ENCODE assay signal across 17 mouse cellular contexts in genomic region chr1:165770181-165770759, GRCm38 (mm10). TPM values are rescaled to one million over a fixed set of nuclear protein-coding genes. Genes with fewer than 3 reads are reported as not detected.
DNase-seq lines count a peak whose midpoint lies in the region; ATAC-seq and TF ChIP-seq lines count a peak whose summit lies in the region.
"Had no signal": no experiment of that assay in that cellular context is flagged by ENCODE, and none has a peak within 500 bp of the region (broad histone marks: within the 10 kb centered on the region; RNA-seq: fewer than 3 reads in every experiment).

No protein-coding gene starts in this region.

- peak in 1 of 2 experiments; percentile 30 for DNase-seq in heart, adult 2 months
- no peak for DNase-seq in heart, postnatal 36 days
- no peak for DNase-seq in liver, embryonic 13.5 days
- DNase-seq in retina, embryonic 14.5 days (ENCODE audit: low spot score), result no peak
- no peak for DNase-seq in kidney, adult 9 months
- DNase-seq: cerebellum, adult 9-10 months; thymus, postnatal 14 days had no signal

- H3K4me2 ChIP-seq in liver, embryonic 13.5 days, result peak overlapping the region; percentile 89
- H3K4me2 ChIP-seq: forebrain, embryonic 13.5 days; hindbrain, embryonic 12.5 days; limb, embryonic 12.5 days had no signal

- H3K9me3 ChIP-seq in megakaryocyte, embryonic 14.5 days, result no peaks in the 10 kb centered on the region
- H3K9me3 ChIP-seq in liver, embryonic 13.5 days (replicated peaks), result no peaks in the 10 kb centered on the region
- H3K9me3 ChIP-seq: forebrain, embryonic 13.5 days; limb, embryonic 12.5 days had no signal

- peaks cover 12% of the 10 kb centered on the region for H3K36me3 ChIP-seq in heart, adult 2 months (ENCODE audit: control insufficient read depth, insufficient read depth, low read length)
- peaks cover 77% of the 10 kb centered on the region for H3K36me3 ChIP-seq in megakaryocyte, embryonic 14.5 days (replicated peaks; ENCODE audit: low read length)
- peaks cover 67% of the 10 kb centered on the region for H3K36me3 ChIP-seq in liver, embryonic 13.5 days
- H3K36me3 ChIP-seq: hindbrain, embryonic 12.5 days; midbrain, embryonic 10.5 days had no signal

- TF ChIP-seq POLR2A in heart, adult 2 months (IDR thresholded peaks at IDR 0.05; ENCODE audit: insufficient read depth, low read depth, low read length), result no peak

- H3K27ac ChIP-seq in heart, adult 2 months, result no peak overlapping the region
- H3K27ac ChIP-seq in liver, embryonic 13.5 days, result peak overlapping the region; percentile 97
- H3K27ac ChIP-seq: forebrain, embryonic 13.5 days; hindbrain, embryonic 12.5 days; kidney, postnatal 0 days; layer of hippocampus, adult 2 months; limb, embryonic 12.5 days; midbrain, embryonic 10.5 days had no signal

- H3K9ac ChIP-seq in heart, adult 2 months (ENCODE audit: low read depth, low read length), result no peak overlapping the region
- H3K9ac ChIP-seq in liver, embryonic 13.5 days, result peak overlapping the region; percentile 98
- H3K9ac ChIP-seq: forebrain, embryonic 13.5 days; hindbrain, embryonic 12.5 days; limb, embryonic 12.5 days had no signal

- no peak for ATAC-seq in megakaryocyte, adult 5-6 weeks (ENCODE audit: poor library complexity, severe bottlenecking)
- ATAC-seq in liver, embryonic 13.5 days (ENCODE audit: low read depth), result no peak
- ATAC-seq: forebrain, embryonic 13.5 days; intestine, embryonic 16.5 days had no signal

- no peak for TF ChIP-seq CTCF in heart, adult 2 months (IDR thresholded peaks at IDR 0.05)

- 0 out of 2 replicates have a peak, but pooled peaks have one; percentile 43 for TF ChIP-seq EP300 in heart, adult 2 months (IDR thresholded peaks at IDR 0.05; ENCODE audit: insufficient read depth, low read depth, low read length)

- no peaks in the 10 kb centered on the region for H3K79me2 ChIP-seq in heart, adult 2 months (replicated peaks; ENCODE audit: control insufficient read depth, insufficient read depth, low read length)

- H3K4me3 ChIP-seq in heart, adult 2 months, result no peak overlapping the region
- peak overlapping the region; percentile 51 for H3K4me3 ChIP-seq in megakaryocyte, embryonic 14.5 days (replicated peaks)
- H3K4me3 ChIP-seq in liver, embryonic 13.5 days (replicated peaks), result peak overlapping the region; percentile 94
- H3K4me3 ChIP-seq: forebrain, embryonic 13.5 days; hindbrain, embryonic 12.5 days; layer of hippocampus, adult 2 months; limb, embryonic 12.5 days; midbrain, embryonic 10.5 days had no signal

- peaks cover 3% of the 10 kb centered on the region for H3K4me1 ChIP-seq in heart, adult 2 months (ENCODE audit: control insufficient read depth, insufficient read depth, low read length)
- H3K4me1 ChIP-seq in megakaryocyte, embryonic 14.5 days, result peaks cover 79% of the 10 kb centered on the region
- peaks cover 76% of the 10 kb centered on the region for H3K4me1 ChIP-seq in liver, embryonic 13.5 days (replicated peaks)

- no peaks in the 10 kb centered on the region for H3K27me3 ChIP-seq in heart, adult 2 months (ENCODE audit: control insufficient read depth, insufficient read depth, low read length)
- no peaks in the 10 kb centered on the region for H3K27me3 ChIP-seq in megakaryocyte, embryonic 14.5 days (replicated peaks)
- no peaks in the 10 kb centered on the region for H3K27me3 ChIP-seq in liver, embryonic 13.5 days

- WGBS in heart, adult 2 months, result 65% methylated on average over 10 of the region's 10 CpGs
- 42% methylated on average over 10 of the region's 10 CpGs for WGBS in liver, embryonic 13.5 days (ENCODE audit: insufficient replicate concordance)

- intact Hi-C loops in heart, adult 2 months (cut with DNase I), result loop anchor here (2.0 kb wide), 1 partner anchor 233 kb away; the partner anchor contains the start of gene Pou2f1
- intact Hi-C loops in heart, postnatal 36 days (cut with DNase I), result loop anchor here (10.0 kb wide), 1 partner anchor 235 kb away; the partner anchor contains the start of gene Pou2f1

RNA-seq across cellular contexts. Expression of gene Creg1, which starts 6.7 kb away (rescaled TPM):
- total RNA-seq in heart, adult 2 months (2021), result 10 to 100 TPM; 85.7 to 93.3 TPM
- polyA plus RNA-seq in heart, adult 2 months (2012; rRNA removed), result 77.2 and 121 TPM in 2 replicates
- 10 to 100 TPM; 78.3 to 93.2 TPM for total RNA-seq in heart, postnatal 36 days (2021)
- polyA plus RNA-seq in megakaryocyte, embryonic 14.5 days (2012; ENCODE audit: insufficient read depth, low replicate concordance), result 254 and 485 TPM in 2 replicates
- total RNA-seq in megakaryocyte, adult 5-6 weeks (2015), result 263 and 307 TPM in 2 replicates
- total RNA-seq in megakaryocyte, adult 5-6 weeks (2017), result 140 and 147 TPM in 2 replicates
- 334 and 344 TPM in 2 replicates for polyA plus RNA-seq in liver, embryonic 13.5 days (2015; fragmentation: Nextera tagmentation; extraction: Ambion mirVana)

RNA-seq across cellular contexts. Expression of gene Cd247, which starts 18.2 kb away (rescaled TPM):
- under 1 TPM; 0.52 to 0.76 TPM for total RNA-seq in heart, adult 2 months (2021)
- 2.4 and 3.0 TPM in 2 replicates for polyA plus RNA-seq in heart, adult 2 months (2012; rRNA removed)
- under 1 TPM; 0.76 to 0.80 TPM for total RNA-seq in heart, postnatal 36 days (2021)
- not detected in 2 replicates for polyA plus RNA-seq in megakaryocyte, embryonic 14.5 days (2012; ENCODE audit: insufficient read depth, low replicate concordance)
- total RNA-seq in megakaryocyte, adult 5-6 weeks (2015), result 1.1 and 2.8 TPM in 2 replicates
- total RNA-seq in megakaryocyte, adult 5-6 weeks (2017), result 2.1 and 3.7 TPM in 2 replicates
- 0.09 and 0.30 TPM in 2 replicates for polyA plus RNA-seq in liver, embryonic 13.5 days (2015; fragmentation: Nextera tagmentation; extraction: Ambion mirVana)
- total RNA-seq: layer of hippocampus, adult 2 months; left cerebral cortex, adult 8-10 months had no signal
